Mouse (Mus musculus) kidney, adult 8-10 months (tissue): Measurements from ENCODE around the gene Pccb.

Experiments used
- DNase-seq, 2 experiments: peaks; one replicate each; pipeline ENCODE4 v3.0.0; 2022

Pccb gene

GRCm38 (mm10) chr9:101042249-101042648, 7.6 kb upstream of the Pccb start:
- DNase-seq = no peak

DNA sequence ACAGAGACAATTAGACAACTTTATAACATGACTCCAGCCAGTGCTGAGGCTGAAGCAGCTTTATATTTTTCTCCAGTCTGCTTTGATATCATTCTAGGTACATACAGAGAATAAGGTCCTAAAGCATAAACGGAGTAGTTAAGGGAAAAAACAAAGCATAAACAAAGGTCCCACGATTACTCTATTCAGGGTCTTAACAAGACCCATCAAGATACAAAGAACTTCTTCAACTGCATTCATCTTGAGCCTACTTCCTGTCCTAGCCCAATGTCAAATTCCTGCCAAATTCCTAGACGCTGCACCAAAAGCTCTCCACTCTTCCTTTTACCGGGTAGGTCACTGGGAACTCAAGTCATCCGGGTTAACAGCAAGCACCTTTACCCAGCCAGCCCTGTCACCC, 6.8 kb upstream of the Pccb start:
- DNase-seq = no peak

GRCm38 (mm10) chr9:101038634-101039033, 3.9 kb upstream of the Pccb start:
- no peak for DNase-seq

GRCm38 (mm10) chr9:101037396-101037795, 2.7 kb upstream of the Pccb start:
- DNase-seq = peak; percentile 52 to 62

- peak; percentile 60 to 83 for DNase-seq
Observed at GRCm38 (mm10) chr9:101036876-101037275, 2.2 kb upstream of the Pccb start.

GRCm38 (mm10) chr9:101035836-101036596, 1.3 kb upstream of the Pccb start:
- DNase-seq = peak; percentile 63 to 86

DNA sequence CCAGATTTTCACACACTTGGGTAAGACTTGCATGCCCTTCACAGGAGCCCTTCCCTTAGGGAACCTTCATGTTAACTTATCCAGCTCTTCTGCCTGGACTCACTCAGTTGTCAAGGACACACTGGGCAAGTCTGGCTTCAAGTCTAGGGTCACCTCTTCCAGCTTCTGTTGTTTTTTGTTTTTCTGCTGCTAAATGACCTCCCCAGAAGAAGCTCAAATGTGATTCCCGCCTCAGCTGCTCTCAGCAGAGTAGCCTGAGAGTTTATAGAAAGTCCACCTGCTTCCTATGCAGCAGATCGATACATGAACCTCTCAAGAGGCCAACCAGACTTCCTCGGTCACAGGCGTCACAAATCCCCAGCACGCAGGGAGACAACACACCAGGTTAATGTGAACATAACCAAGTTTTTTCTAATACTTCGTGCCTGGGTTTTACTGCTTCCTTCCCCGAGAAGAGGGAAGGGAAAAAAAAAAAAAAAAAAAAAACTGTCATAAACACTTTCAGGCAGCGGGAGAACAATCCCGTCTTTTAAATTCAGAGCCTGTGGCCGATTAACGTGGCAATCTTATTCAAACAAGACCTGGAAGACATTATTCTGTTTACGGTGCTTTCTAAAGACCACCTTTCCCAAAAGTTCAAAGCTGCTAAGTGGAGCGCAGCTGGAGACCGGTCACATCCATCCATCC, 794 bp downstream of the Pccb start:
- DNase-seq = no peak

DNA sequence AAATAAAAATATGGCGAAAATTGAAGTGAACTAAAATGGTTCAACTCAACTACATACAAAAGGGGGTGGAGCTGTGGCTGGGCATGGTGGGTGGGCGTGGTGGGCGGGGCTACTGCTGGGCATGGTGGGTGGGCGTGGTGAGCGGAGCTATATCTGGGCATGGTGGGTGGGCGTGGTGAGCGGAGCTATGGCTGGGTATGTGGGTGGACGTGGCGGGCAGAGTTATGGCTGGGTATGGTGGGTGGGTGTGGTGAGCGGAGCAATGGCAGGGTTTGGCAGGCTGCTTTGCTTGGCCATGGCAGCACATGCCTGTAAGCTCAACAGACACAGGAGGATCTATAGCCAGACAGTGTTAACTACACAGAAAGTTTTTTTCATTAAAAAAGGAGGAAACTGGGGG, 15.9 kb downstream of the Pccb start:
- no peak for DNase-seq

DNA sequence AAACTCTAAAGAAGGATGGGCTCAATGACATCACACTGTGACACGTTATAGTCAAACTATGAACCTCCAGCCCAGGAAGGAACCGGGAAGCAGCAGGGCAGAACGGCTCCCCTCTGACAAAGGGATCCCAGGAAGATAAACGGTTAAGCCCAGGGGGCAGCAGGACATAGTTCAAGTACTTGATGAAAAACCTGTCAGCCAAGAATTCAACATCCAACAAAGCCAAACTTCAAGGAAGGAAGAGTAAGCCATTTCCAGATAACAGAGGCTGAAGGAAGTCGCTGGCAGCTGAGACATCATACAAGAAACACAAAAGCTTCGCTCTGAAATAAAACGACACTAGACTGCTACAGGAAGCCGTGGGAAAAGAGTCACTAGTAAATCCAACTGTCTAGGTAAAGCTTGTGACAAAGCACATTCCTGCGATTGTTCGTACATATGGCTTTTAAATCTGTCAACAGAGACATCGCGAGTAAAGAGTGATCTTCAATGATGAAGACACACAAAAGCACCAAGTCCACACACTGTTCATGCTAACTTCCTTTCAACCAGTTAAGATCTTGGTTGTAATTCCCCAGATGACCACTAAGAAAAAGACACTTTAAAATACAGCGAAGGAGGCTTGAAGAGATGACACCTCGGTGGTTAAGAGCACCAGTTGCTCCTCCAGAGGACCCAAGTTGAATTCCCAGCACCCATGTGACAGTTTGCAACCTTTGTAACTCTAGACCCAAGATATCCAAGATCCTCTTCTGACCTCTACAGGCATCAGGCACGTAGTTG, 16.8 kb downstream of the Pccb start:
- DNase-seq = peak; percentile 40 to 64

DNA sequence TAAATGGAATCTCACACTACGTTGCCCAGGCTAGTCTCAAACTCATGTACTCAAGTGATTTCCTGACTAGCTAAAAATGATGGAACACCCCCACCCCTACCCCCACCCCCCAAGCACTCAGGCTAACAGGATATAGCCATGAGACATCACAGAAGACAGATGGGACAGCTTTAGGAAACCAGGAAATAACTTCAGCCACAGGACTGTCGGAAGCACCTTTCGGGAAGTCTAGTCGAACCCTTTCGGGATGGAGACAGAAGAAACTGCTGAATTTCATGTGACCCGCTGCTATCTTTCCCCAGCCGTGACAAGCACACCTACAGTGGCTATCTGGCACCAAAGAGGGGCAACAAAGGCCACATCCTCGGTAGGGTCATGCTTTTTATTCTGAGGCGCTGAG, 19.4 kb downstream of the Pccb start:
- DNase-seq = peak in 1 of 2 experiments; percentile 5

GRCm38 (mm10) chr9:101012433-101012832, 22.3 kb downstream of the Pccb start:
- DNase-seq = no peak

- peak; percentile 22 to 41 for DNase-seq
Observed at GRCm38 (mm10) chr9:101005866-101006265, 28.8 kb downstream of the Pccb start.

GRCm38 (mm10) chr9:101003302-101003701, 31.4 kb downstream of the Pccb start:
- no peak for DNase-seq

DNA sequence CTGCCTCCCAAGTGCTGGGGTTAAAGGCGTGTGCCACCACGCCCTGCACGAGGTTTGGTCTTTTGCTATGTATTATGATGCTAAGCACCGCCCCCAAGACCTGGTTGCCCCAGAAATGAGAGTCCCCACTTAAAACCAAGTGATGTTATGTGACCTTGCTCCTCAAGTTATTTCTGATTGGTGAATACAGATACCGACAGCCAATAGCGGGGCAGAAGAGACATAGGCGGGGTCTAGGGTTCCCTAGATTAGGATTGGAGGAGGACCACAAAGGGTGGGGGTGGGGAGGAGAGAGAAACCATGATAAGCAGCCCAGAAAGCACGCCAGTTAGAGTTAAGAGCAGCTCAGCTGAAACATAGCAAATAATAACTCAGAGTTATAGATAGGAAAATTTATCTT, 31.9 kb downstream of the Pccb start:
- DNase-seq = no peak

GRCm38 (mm10) chr9:101002053-101002452, 32.6 kb downstream of the Pccb start:
- DNase-seq = no peak

- no peak for DNase-seq
Observed at GRCm38 (mm10) chr9:100997138-100997537, 37.6 kb downstream of the Pccb start.

DNA sequence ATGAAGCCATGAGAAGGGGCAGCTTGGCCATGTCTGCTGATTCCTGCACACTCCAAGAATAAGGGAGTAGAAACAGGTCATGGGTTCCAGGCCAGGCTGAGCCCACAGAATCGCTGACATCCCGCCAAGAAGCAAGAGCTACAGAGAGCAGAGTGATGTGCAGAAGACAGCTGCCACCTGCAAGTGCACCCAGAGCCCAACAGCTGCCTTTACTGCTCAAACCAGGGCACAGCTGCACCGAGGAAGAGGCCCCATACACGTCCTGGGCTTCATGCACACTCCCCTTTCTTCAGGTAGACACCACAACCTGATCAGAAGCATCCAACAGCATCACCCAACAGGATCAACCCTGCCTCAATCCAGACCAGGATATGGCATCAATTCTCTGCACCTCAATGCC, 40.8 kb downstream of the Pccb start:
- no peak for DNase-seq

DNA sequence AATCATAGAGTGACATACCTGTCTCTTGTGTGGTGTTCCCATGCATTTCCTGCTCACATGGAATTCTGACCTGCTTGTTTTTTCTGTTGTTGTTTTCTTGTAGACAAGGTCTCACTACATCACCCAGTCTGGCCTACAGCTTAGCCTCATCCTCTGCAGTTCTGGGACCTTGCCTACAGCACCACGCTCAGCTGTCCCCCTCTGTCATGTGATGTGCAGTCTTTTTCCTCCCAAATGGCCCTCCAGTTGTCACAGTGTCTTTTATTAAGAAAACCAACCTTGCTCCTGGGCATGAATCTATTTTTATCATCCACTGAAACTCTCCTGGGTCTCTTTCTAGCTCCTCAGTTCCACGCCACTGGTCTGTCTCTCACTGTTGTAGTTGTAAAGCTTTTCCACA, 42.5 kb downstream of the Pccb start:
- no peak for DNase-seq

DNA sequence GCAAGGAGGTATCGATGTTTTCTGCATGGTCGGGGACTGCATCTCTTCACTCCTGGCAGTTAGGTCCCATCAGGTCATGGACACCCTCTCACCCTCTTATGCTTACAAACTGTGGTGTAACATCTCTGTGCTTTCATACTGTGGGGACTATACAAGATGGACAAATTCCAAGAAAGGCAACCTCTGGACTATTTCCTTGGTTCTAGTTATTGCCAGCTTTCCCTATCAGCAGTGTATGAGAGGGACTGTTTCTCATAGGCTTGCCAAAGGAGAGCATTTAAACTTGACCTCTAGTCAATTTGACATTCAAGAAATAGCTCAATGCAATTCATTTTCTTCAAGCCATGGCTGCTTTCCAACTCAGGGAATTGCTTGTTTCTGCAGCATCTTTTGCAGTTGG, 43.4 kb downstream of the Pccb start:
- DNase-seq = no peak

GRCm38 (mm10) chr9:100990609-100991008, 44.1 kb downstream of the Pccb start:
- DNase-seq = no peak

DNA sequence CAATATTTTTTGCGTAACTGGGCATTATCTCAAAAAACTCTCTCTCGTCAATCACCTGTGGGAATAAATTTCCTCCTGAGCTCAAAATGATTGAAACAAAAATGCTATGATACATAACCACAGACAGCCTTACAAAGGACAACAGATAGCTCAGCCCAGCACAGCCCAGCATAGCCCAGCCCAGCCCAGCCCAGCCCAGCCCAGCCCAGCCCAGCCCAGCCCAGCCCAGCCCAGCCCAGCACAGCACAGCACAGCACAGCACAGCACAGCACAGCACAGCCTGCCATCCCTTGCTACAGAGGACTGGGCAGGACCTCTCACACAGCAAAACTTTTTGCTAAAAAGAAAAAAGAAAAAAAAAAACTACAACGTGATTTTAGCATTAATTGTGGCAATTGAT, 46.8 kb downstream of the Pccb start:
- DNase-seq = no peak

DNA sequence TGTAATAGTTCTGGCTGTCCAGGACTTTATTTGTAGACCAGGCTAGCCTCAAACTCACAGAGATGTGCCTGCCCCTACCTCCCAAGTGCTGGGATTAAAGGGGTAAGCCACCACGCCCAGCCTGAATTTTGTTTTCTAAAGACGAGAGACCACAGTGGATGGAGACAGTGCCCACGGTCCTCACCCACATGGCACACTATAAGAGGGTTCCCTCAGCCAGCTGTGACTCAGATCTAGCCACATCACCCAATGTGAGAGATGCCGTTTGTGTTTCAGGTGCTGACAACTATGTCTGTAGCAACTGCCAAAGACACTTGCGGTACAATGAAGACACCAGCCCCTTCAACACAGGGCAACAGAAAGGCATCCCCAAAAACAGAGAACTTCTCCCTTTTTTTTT, 47.7 kb downstream of the Pccb start:
- DNase-seq = no peak

DNA sequence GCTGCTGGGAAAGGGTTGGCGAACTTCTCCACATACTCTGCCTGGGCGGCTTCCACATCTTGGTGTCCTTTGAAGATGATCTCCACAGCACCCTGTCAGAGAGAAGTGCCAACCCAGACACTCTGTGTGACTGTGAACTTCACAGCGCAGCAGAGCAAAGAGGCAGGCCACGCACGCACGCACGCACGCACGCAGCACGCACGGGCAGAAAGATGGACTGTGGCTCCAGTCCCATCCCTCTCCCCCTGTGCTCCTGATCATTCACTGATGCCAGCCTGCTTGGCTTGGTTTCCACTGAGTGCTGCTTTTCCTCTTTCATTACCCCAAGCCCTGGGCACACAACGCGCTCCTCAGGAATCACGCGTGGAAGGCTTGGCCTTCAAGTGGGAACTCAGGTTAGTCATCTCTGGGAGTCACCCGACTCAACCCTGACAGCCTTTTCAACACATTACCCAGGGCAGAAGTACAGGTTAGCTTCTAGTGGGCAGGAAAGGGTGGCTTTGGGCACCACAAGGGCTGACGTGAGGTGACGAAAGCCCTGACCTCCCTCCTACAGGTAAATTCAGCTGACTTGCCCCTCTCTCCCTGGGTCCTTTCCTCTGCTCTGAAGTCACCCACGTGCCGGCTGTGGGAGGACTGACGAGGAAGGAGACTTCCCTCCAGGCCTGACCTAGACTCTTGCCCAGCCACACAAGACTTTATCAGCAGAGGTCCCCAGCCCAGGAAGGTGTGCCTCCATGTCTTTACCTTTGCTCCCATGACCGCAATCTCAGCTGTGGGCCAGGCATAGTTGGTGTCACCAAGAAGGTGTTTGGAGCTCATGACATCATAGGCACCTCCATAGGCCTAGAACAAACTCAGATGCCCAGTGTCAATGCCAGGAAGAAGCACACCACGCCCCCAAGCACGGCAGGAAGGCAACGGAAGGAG, 50.1 kb downstream of the Pccb start:
- no peak for DNase-seq
